Mouse (Mus musculus) intestine, embryonic 14.5 days (tissue): ENCODE measurements around the gene Mast4. TPM values are rescaled to one million over a fixed set of nuclear protein-coding genes. Genes with fewer than 3 reads are reported as not detected.

Experiments used
- ATAC-seq: fragments of 200-750 bp; cut with Nextera tagmentation; replicated peaks from 2 replicates; pipeline ENCODE4 v1.8.0; 2017; ENCODE audit warnings: low read depth, moderate number of reproducible peaks, moderate TSS enrichment, moderate library complexity; ENCODE audit not compliant: low FRiP score, low TSS enrichment
- DNase-seq: peaks from one replicate; pipeline ENCODE4 v3.0.0-alpha.2; 2018; ENCODE audit warnings: low spot score
- H3K27ac ChIP-seq: fragments of 300-500 bp; sonication (generic); 2 replicates; pipeline ENCODE4 v1.5.1; 2014; ENCODE audit warnings: low read depth, mild to moderate bottlenecking, control low read depth
- H3K27me3 ChIP-seq: fragments of 300-500 bp; sonication (generic); replicated peaks from 2 replicates; pipeline ENCODE4 v1.6.1; 2014; ENCODE audit warnings: low read length, control low read depth; ENCODE audit not compliant: control insufficient read depth, insufficient read depth
- H3K36me3 ChIP-seq: fragments of 300-500 bp; sonication (generic); 2 replicates; pipeline ENCODE4 v1.6.1; 2014; ENCODE audit warnings: low read length, control low read depth; ENCODE audit not compliant: control insufficient read depth, insufficient read depth
- H3K4me1 ChIP-seq: fragments of 300-500 bp; sonication (generic); replicated peaks from 2 replicates; pipeline ENCODE4 v1.6.1; 2014; ENCODE audit warnings: low read length, control low read depth, mixed read lengths; ENCODE audit not compliant: control insufficient read depth, insufficient read depth
- H3K4me2 ChIP-seq: fragments of 300-500 bp; sonication (generic); 2 replicates; pipeline ENCODE4 v1.6.1; 2014; ENCODE audit warnings: low read length
- H3K4me3 ChIP-seq: fragments of 300-500 bp; sonication (generic); 2 replicates; pipeline ENCODE4 v1.5.1; 2014; ENCODE audit warnings: low read depth, low read length, control low read depth, mixed read lengths
- H3K9ac ChIP-seq: fragments of 300-500 bp; sonication (generic); 2 replicates; pipeline ENCODE4 v1.6.1; 2014; ENCODE audit warnings: mild to moderate bottlenecking, low read length
- H3K9me3 ChIP-seq: fragments of 300-500 bp; sonication (generic); 2 replicates; pipeline ENCODE4 v1.6.1; 2016; ENCODE audit warnings: low read length, control low read depth; ENCODE audit not compliant: control insufficient read depth
- WGBS: fragments of 180-500 bp; shearing (Covaris S2); extraction: QIAGEN DNeasy Blood & Tissue Kit; methylation state at CpG from one replicate; pipeline ENCODE4 v1.1.7; 2014; 5-methylcytosine and 5-hydroxymethylcytosine counted together
- polyA plus RNA-seq: library from polyadenylated mRNA; unstranded; fragments of >200 nt; fragmentation: Nextera tagmentation; extraction: Ambion mirVana; gene quantifications from 2 replicates; pipeline ENCODE4 v1.2.1, GENCODE M21; 2014

Gene Mast4
- polyA plus RNA-seq, 1 experiment from 2014 or later = 31.9 TPM

DNA sequence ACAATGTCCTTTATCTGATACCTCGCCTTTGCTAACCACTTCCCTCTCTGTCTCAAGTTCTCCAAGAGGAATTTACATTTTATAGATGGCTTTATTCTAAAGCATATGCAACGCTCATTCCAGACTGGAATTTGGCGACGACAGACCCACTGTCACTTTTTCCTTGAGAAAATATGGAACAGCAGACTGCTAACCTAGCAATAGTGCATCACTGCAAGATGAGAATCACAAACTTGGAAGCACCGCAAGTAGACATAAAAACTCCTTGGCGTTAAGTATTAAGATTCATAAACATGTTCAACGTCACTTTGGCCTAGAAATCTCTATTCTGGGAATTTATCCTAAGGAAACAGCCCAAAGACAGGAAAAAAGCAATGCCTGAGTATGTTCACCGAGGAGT lies 447.5 kb downstream of the Mast4 start:
- H3K36me3 ChIP-seq = no peaks in the 10 kb centered on the region
- H3K27me3 ChIP-seq = no peaks in the 10 kb centered on the region
- no peak overlapping the region for H3K9ac ChIP-seq
- H3K4me2 ChIP-seq = no peak overlapping the region
- no peak overlapping the region for H3K4me3 ChIP-seq
- DNase-seq (no peak), ATAC-seq (no peak)
- H3K27ac ChIP-seq = no peak overlapping the region
- 65% methylated on average over 8 of the region's 8 CpGs for WGBS
- H3K4me1 ChIP-seq = peaks cover 10% of the 10 kb centered on the region; the same call in 1 of the 2 replicates
- H3K9me3 ChIP-seq = no peaks in the 10 kb centered on the region

DNA sequence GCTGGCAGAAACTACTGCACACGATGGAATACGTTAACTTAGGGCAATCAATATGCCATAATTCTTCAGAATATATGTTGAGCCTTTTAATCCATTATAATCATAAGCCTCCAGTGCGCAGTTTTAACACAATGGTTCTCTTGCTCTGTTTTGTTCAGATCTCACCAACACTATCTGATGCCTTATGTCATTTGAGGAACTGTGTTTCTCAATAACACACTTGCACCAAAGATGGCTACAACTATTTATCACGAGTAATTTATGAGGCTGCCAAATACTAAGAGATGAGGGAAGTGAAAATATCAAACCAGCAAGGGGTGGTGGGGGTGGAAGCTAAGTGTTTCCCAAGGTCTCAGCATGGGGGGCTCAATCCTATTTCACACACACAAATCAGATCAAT lies 448.1 kb downstream of the Mast4 start:
- Histone ChIP-seq H3K9me3 (no peaks in the 10 kb centered on the region), H3K4me3 (no peak overlapping the region), H3K36me3 (no peaks in the 10 kb centered on the region), H3K27ac (no peak overlapping the region), H3K27me3 (no peaks in the 10 kb centered on the region), H3K9ac (no peak overlapping the region), H3K4me2 (no peak overlapping the region), H3K4me1 (peaks cover 10% of the 10 kb centered on the region; the same call in 1 of the 2 replicates)
- no peak for DNase-seq
- ATAC-seq = no peak
- 63% methylated on average over 4 of the region's 4 CpGs for WGBS

DNA sequence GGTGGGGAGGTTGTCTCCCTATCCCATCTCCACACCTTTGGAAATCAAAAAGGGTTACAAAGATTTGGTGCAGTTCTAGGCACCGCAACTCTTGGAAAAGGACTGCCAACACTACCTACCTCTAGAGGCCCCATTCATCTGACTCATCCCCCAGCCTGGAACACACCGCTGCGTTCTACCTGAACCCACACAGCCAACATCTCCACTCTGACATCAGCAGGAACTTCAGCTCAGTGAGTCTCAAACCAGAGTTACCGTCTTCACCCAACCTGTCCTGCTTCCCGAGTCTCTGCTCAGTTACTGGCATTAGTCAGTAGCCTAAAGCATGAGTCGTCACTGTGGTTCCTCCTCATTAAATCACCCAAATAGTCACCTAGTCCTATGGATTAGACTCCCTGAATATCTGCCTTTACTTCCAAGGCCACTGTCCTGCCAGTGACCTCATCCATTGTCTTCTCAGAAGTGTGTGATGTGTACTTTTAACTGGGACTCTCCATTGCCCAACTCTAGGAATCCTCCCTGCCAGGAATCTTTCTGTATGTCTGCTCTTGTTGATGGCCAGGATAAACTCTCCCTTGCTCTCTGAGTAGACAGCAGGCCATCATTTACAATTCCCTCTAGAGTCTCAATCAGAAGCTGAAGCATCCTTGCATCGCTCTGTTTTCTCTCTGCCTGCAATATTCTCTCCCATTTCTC lies 453.8 kb downstream of the Mast4 start:
- peak; percentile 49 for DNase-seq
- Histone ChIP-seq H3K4me3 (no peak overlapping the region), H3K4me1 (peaks cover 29% of the 10 kb centered on the region), H3K9ac (no peak overlapping the region), H3K27ac (no peak overlapping the region), H3K9me3 (no peaks in the 10 kb centered on the region), H3K4me2 (no peak overlapping the region), H3K27me3 (no peaks in the 10 kb centered on the region), H3K36me3 (no peaks in the 10 kb centered on the region)
- no peak for ATAC-seq
- WGBS = 85% methylated on average over 7 of the region's 7 CpGs

DNA sequence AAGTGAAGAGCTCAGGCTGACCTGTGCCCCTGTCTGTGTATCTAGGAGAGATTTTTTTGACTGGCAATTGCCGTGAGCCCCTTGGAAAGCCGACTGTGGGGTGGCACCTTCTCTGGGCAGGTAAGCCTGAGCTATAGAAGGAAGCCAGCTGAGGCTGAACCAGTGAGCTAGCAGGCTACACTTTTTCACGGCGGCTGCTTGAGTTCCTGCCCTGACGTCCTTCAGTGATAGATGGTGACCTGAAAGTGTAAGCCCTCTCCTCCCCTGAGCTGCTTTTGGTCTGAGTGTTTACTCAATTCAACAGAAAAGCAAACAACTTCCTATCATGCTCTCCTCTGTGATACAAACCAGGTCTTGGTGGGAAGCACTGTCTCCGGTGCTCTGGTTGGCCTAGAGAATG lies 455.7 kb downstream of the Mast4 start:
- Histone ChIP-seq H3K9me3 (no peaks in the 10 kb centered on the region), H3K9ac (no peak overlapping the region), H3K27me3 (no peaks in the 10 kb centered on the region), H3K4me1 (peaks cover 36% of the 10 kb centered on the region), H3K4me3 (no peak overlapping the region), H3K27ac (peak overlapping the region; percentile 14; the same call in 1 of the 2 replicates), H3K36me3 (no peaks in the 10 kb centered on the region), H3K4me2 (no peak overlapping the region)
- peak; percentile 38; the same call in 1 of the 2 replicates for ATAC-seq
- peak; percentile 53 for DNase-seq
- 12% methylated on average over 6 of the region's 6 CpGs for WGBS

DNA sequence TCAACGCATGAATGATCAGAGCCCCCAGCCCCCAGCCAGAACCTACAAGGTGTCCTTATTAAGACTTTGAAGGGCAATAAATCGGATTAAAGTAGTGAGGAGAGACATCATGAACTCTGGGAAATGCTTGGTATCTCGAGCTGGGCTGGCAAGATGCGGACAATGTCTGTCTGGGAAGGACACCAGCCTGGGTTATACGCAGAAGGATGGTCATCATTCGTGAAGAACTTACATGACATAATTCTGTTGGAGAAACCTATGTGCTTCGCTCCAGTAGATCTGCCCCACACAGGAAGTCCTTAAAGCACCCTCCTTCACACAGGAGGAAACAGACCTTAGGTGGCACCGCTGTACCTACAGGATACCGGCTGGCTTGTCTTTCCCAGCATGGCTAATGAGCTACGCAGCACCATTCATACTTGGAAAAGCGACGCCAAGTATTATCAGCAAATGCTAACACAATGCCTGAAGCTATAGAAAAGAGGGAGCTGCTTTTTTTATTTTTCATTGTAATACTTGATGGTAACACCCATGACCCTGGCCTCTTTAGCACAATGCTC lies 456.5 kb downstream of the Mast4 start:
- H3K4me1 ChIP-seq = peaks cover 36% of the 10 kb centered on the region
- no peak overlapping the region for H3K4me2 ChIP-seq
- no peaks in the 10 kb centered on the region for H3K9me3 ChIP-seq
- no peaks in the 10 kb centered on the region for H3K36me3 ChIP-seq
- H3K4me3 ChIP-seq = no peak overlapping the region
- ATAC-seq (no peak), DNase-seq (peak; percentile 51)
- WGBS = 72% methylated on average over 12 of the region's 12 CpGs
- H3K27ac ChIP-seq = peak overlapping the region; percentile 40
- H3K9ac ChIP-seq = no peak overlapping the region
- H3K27me3 ChIP-seq = no peaks in the 10 kb centered on the region

DNA sequence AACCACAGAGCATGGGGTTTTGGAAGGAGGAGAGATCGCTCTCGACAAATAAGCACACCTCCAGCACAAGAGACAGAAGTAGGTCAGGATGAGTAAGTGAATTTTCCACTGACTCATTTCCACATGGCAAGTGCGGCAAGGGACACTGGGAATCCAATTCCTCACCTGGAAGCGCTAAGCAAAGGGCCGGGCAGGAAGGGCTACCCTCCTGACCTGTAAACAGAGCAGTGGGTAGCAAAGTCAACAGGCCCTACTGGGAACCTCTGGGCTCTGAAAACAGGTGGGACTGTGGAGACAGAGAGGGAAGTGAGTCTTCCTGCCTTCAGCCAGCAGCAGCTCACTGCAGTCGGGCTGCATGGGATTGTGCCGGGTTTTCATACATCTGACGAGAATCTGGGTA lies 457.1 kb downstream of the Mast4 start:
- Histone ChIP-seq H3K4me1 (peaks cover 38% of the 10 kb centered on the region), H3K9ac (no peak overlapping the region), H3K4me2 (no peak overlapping the region), H3K9me3 (no peaks in the 10 kb centered on the region), H3K36me3 (no peaks in the 10 kb centered on the region), H3K4me3 (no peak overlapping the region), H3K27me3 (no peaks in the 10 kb centered on the region), H3K27ac (0 out of 2 replicates have a peak overlapping the region, but pooled peaks have one; percentile 23)
- DNase-seq = peak; percentile 54
- 46% methylated on average over 8 of the region's 8 CpGs for WGBS
- ATAC-seq = no peak

DNA sequence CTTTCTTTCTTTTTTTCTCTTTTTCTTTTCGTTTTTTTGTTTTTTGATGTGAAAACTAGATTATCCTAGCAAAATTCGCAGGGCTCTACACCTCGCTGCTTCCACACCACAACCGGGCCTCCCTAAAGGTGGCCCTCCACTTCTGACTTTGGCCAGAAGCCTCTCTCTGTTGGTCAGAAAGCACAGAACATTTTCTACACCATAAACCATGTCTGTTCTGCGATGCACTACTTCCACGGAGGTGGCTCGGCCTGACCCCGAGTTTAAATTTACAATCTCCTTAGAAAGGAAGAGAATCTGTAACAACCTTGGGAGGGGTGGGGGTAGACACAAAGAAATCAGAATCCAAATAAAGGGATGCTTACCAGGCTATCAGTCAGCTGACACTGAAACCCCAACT lies 458.8 kb downstream of the Mast4 start:
- Histone ChIP-seq H3K9ac (no peak overlapping the region), H3K4me3 (no peak overlapping the region), H3K27ac (no peak overlapping the region), H3K4me2 (no peak overlapping the region), H3K9me3 (no peaks in the 10 kb centered on the region), H3K27me3 (no peaks in the 10 kb centered on the region), H3K4me1 (peaks cover 38% of the 10 kb centered on the region), H3K36me3 (no peaks in the 10 kb centered on the region)
- DNase-seq = peak; percentile 45
- ATAC-seq = no peak
- 47% methylated on average over 8 of the region's 8 CpGs for WGBS

DNA sequence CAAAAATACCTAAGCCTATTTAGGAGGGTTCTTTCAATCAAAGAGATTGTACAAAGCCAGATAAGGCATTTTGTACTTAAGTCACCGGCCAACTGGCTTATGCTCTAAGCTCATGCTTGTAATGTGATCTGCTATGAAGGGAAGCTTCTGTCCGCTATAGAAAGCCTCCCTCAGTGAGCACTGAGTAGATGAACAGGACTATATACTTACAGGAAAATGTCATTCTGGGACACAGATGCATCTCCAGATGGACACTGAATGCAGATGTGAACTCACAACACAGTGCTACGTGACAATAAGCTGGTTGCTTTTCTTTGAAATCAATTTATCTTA lies 459.2 kb downstream of the Mast4 start:
- WGBS = 38% methylated on average over 3 of the region's 3 CpGs
- Histone ChIP-seq H3K9ac (no peak overlapping the region), H3K27ac (no peak overlapping the region), H3K4me1 (peaks cover 38% of the 10 kb centered on the region), H3K4me3 (no peak overlapping the region), H3K36me3 (no peaks in the 10 kb centered on the region), H3K4me2 (no peak overlapping the region), H3K27me3 (no peaks in the 10 kb centered on the region), H3K9me3 (no peaks in the 10 kb centered on the region)
- ATAC-seq (no peak), DNase-seq (no peak)
